Mouse (Mus musculus): Measurements from ENCODE around the gene Agmo. TPM values are rescaled to one million over a fixed set of nuclear protein-coding genes. Genes with fewer than 3 reads are reported as not detected.

The Agmo gene
- polyA plus RNA-seq, 1 experiment from 2014 or later = 1.0 TPM

DNA sequence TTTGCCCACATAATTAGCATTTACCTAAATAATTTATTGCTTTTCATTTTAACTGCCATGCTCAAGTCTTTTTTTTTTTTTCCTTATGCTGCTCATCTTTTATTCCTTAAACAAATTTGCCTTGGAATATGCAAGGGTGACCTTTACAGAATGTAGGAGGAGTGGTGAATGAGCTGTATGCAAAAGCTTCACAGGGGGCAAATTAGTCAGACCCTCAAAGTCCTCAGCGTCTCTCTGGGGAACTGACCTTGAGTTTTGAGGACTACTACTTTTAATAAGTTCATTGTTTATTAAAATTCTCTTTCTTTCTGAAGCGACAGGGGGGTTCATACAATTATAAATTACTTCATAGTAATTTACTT, 33.2 kb downstream of the Agmo start:
- Histone ChIP-seq H3K4me3 (no peak overlapping the region), H3K27ac (no peak overlapping the region), H3K4me2 (no peak overlapping the region), H3K36me3 (no peaks in the 10 kb centered on the region), H3K4me1 (no peaks in the 10 kb centered on the region), H3K27me3 (no peaks in the 10 kb centered on the region), H3K9me3 (no peaks in the 10 kb centered on the region), H3K9ac (no peak overlapping the region)
- no peak for ATAC-seq (ENCODE audit: insufficient number of reproducible peaks, low FRiP score, low TSS enrichment, low read depth)
- 59% methylated on average over 2 of the region's 2 CpGs for WGBS

DNA sequence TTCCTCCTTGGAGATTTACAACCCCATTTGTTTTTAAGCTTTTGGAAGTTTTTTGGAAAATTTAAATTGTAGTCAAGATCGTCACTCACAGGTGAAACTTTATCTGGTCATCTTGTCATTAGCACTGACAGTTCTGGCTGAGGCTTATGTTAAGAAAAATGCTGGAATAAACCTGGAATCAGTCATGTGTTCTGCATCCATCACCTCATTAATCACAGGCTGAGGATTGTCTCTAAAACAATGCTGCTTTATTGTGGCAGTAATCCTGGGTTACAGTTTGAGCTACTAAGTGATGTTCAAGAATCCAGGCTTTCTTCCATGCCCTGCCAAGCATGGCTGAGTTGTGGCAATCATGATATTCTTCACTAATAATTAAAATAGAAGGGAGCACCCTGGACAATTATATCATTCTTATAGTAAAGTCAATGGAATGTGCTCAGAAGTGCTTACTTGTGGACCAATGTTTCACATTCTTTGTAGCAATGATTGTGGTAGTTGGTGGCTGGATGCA, 65.6 kb downstream of the Agmo start:
- WGBS = 18% methylated on average over 1 of the region's 1 CpGs
- no peaks in the 10 kb centered on the region for H3K9me3 ChIP-seq
- H3K9ac ChIP-seq = no peak overlapping the region
- no peak overlapping the region for H3K4me2 ChIP-seq
- H3K27ac ChIP-seq = no peak overlapping the region
- no peaks in the 10 kb centered on the region for H3K4me1 ChIP-seq
- no peak for ATAC-seq (ENCODE audit: insufficient number of reproducible peaks, low FRiP score, low TSS enrichment, low read depth)
- no peaks in the 10 kb centered on the region for H3K36me3 ChIP-seq
- H3K4me3 ChIP-seq = no peak overlapping the region
- no peaks in the 10 kb centered on the region for H3K27me3 ChIP-seq

DNA sequence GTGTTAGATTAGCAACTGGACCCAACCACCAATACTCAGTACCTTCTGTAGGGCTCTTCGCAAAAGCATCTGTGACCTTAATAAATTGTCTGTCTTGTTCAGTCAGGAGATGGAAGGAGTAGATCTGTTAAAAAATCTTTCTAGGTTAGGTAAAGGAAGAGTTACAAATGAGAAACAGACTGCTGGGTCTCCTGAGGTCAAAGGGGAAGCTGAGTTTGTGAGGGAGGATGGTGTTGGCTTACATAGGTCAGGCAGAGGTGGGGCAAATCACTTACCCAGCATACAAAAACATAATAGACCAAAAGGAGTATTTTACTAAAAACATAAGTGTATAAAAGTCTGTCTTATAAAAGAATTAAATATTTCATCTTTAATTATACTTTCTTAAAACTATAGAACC, 69.3 kb downstream of the Agmo start:
- H3K36me3 ChIP-seq = no peaks in the 10 kb centered on the region
- ATAC-seq (ENCODE audit: insufficient number of reproducible peaks, low FRiP score, low TSS enrichment, low read depth) = no peak
- H3K27ac ChIP-seq = no peak overlapping the region
- no peaks in the 10 kb centered on the region for H3K9me3 ChIP-seq
- H3K4me3 ChIP-seq = no peak overlapping the region
- H3K4me1 ChIP-seq = no peaks in the 10 kb centered on the region
- WGBS = 53% methylated on average over 1 of the region's 1 CpGs
- no peak overlapping the region for H3K4me2 ChIP-seq
- H3K9ac ChIP-seq = no peak overlapping the region
- no peaks in the 10 kb centered on the region for H3K27me3 ChIP-seq

DNA sequence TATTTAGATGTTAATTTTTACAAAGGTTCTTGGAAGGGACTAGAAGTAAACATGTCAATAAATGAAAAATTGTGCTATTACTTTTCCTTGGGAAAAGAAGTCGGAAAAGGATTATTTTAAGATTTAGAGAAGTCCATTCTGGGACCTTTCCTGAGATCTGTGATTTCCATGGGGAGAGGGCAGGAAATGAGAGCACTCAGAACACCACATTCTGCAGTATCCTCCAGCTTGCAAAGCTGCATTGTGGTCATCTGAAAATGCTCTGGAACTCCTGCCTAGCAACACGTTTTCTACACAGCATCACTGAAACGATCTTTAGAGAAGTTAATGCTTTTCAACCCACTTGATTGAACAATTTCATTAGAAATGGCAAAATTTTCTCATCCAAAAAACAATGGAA, 81.4 kb downstream of the Agmo start:
- 57% methylated on average over 3 of the region's 3 CpGs for WGBS
- H3K4me3 ChIP-seq = no peak overlapping the region

DNA sequence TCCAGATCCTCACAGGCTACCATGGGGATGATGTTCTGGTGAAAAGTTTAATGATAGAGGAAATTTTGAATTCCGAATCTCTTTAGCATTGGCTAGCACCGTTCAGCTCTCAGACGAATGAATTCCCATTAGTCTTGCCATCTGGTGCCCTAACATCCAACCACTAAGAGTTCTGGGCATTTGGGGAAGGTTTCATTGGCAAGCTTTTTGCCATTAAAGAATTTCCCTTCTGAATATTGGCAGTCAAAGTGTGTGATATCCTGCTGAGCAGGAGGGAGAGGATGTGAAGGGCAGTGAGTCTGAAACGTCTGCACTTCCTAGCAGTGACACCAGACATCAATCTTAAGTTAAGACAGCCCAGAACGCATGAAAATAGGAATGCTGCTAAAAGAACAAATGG, 93.5 kb downstream of the Agmo start:
- Histone ChIP-seq H3K9me3 (no peaks in the 10 kb centered on the region), H3K4me3 (no peak overlapping the region), H3K27me3 (no peaks in the 10 kb centered on the region), H3K27ac (no peak overlapping the region), H3K4me1 (no peaks in the 10 kb centered on the region), H3K9ac (no peak overlapping the region), H3K4me2 (no peak overlapping the region), H3K36me3 (no peaks in the 10 kb centered on the region)
- WGBS = 31% methylated on average over 5 of the region's 5 CpGs
- no peak for ATAC-seq (ENCODE audit: insufficient number of reproducible peaks, low FRiP score, low TSS enrichment, low read depth)

More for the DNA sequence above, 81.4 kb downstream of the Agmo start:
- Histone ChIP-seq H3K4me1 (no peaks in the 10 kb centered on the region), H3K36me3 (no peaks in the 10 kb centered on the region), H3K27me3 (no peaks in the 10 kb centered on the region), H3K9me3 (no peaks in the 10 kb centered on the region), H3K9ac (no peak overlapping the region), H3K27ac (no peak overlapping the region), H3K4me2 (no peak overlapping the region)
- no peak for ATAC-seq (ENCODE audit: insufficient number of reproducible peaks, low FRiP score, low TSS enrichment, low read depth)

DNA sequence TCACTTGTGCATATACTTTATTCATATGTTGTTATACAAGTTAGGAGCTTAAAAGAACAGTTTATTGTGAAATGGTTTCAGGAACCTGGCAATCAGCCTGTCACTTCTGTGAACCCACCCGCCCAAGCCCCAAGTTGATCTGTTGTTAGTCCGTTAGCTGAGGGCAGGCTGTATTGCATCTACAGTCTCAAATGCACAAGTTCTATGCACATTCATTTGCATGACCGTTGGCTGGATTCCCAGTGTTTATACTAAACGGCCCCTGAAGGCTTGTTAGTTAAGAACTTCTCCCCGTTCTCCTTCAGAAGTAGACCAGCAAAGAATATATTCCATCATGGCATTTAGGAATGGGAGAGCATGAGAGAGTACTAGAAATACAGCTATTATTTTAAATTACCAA, 102.8 kb downstream of the Agmo start:
- no peaks in the 10 kb centered on the region for H3K27me3 ChIP-seq
- H3K4me3 ChIP-seq = no peak overlapping the region
- WGBS = 45% methylated on average over 5 of the region's 5 CpGs
- H3K4me2 ChIP-seq = no peak overlapping the region
- H3K36me3 ChIP-seq = no peaks in the 10 kb centered on the region
- ATAC-seq (ENCODE audit: insufficient number of reproducible peaks, low FRiP score, low TSS enrichment, low read depth) = no peak
- no peak overlapping the region for H3K27ac ChIP-seq
- H3K9ac ChIP-seq = no peak overlapping the region
- no peaks in the 10 kb centered on the region for H3K9me3 ChIP-seq
- H3K4me1 ChIP-seq = no peaks in the 10 kb centered on the region

DNA sequence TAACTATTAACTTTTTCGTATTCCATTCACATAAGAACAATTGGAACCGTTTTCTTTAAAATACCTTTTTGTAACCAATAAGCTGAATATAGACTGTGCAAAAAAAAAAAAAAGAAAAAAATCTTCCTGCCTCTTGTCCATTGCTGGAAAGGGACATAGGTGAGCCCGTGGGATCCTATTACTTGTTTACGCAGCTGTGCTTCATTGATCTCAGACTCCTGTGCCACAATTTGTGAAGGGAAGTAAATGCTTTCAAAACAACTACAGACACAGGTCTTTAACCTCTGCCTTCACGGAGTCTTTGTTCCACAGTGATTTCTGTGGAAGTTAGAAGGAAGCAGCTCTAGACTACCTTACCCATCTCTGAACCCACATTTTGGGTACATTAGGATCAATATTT, 104.3 kb downstream of the Agmo start:
- Histone ChIP-seq H3K27ac (no peak overlapping the region), H3K4me3 (no peak overlapping the region), H3K4me1 (no peaks in the 10 kb centered on the region), H3K36me3 (no peaks in the 10 kb centered on the region), H3K9ac (no peak overlapping the region), H3K4me2 (no peak overlapping the region), H3K9me3 (no peaks in the 10 kb centered on the region), H3K27me3 (no peaks in the 10 kb centered on the region)
- no peak for ATAC-seq (ENCODE audit: insufficient number of reproducible peaks, low FRiP score, low TSS enrichment, low read depth)
- 45% methylated on average over 5 of the region's 5 CpGs for WGBS

DNA sequence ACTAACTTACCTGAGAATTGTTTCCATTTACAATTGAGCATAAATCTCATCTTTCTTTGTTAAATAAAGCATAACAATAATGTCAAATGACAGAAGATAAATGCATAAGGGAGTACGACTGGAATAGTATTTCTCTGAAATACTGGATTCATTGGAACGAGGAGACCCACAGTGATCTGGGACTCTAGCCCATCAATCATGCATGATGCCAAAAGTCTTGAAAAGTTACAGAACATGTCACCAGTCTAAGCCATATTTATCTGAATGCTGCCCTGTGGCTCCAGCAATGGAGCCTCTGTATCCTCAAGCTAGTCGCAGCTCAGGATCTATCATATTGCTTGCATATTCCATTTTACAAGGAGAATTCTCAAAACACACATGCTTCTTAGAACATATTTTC, 150.9 kb downstream of the Agmo start:
- Histone ChIP-seq H3K4me2 (no peak overlapping the region), H3K9me3 (no peaks in the 10 kb centered on the region), H3K36me3 (no peaks in the 10 kb centered on the region), H3K27me3 (no peaks in the 10 kb centered on the region), H3K27ac (no peak overlapping the region), H3K4me1 (no peaks in the 10 kb centered on the region), H3K4me3 (no peak overlapping the region), H3K9ac (no peak overlapping the region)
- 78% methylated on average over 3 of the region's 3 CpGs for WGBS
- ATAC-seq (ENCODE audit: insufficient number of reproducible peaks, low FRiP score, low TSS enrichment, low read depth) = no peak

DNA sequence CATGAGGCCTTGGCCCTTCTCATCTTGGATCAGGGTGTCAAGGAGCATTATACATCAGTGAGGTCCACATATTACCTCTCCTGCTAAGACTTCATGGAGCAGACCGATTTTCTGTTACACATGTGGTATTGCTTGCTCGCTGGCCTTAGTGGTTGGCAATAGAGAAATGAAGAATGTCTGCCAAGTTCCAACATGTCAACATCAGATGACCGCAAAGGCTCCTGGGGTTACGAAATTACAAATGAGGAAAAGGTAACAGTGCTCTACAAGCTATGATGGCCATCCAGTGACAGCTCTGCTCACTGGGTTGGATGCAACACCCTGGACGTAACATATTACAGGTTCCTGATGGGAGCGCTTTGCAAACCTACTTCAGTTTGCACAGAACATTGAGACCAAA, 161.1 kb downstream of the Agmo start:
- Histone ChIP-seq H3K36me3 (no peaks in the 10 kb centered on the region), H3K9me3 (no peaks in the 10 kb centered on the region), H3K9ac (no peak overlapping the region), H3K27me3 (no peaks in the 10 kb centered on the region), H3K4me2 (no peak overlapping the region), H3K4me3 (no peak overlapping the region), H3K27ac (no peak overlapping the region), H3K4me1 (no peaks in the 10 kb centered on the region)
- ATAC-seq (ENCODE audit: insufficient number of reproducible peaks, low FRiP score, low TSS enrichment, low read depth) = no peak
- 88% methylated on average over 6 of the region's 6 CpGs for WGBS

DNA sequence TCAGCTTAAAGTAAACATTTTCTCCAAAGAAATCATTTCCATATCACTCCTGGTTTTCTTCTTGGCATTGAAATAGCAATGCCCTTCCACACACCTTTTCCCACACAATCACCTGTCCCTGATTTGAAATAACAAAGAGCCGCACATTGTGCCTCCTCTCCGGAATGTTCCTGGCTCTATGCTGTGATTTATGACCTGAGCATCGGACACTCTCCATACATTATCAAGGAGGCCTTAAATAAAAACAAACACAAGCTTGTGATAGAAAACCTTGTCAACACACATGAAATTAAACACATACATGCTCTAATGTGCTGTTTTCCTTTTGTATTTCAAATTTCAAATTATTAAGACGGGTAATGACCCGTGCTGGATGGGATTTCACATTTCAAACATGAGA, 184.9 kb downstream of the Agmo start:
- no peak overlapping the region for H3K9ac ChIP-seq
- 41% methylated on average over 5 of the region's 5 CpGs for WGBS
- H3K4me3 ChIP-seq = no peak overlapping the region
- no peaks in the 10 kb centered on the region for H3K27me3 ChIP-seq
- H3K4me2 ChIP-seq = no peak overlapping the region
- H3K9me3 ChIP-seq = no peaks in the 10 kb centered on the region
- no peaks in the 10 kb centered on the region for H3K36me3 ChIP-seq
- H3K4me1 ChIP-seq = no peaks in the 10 kb centered on the region
- no peak overlapping the region for H3K27ac ChIP-seq
- ATAC-seq (ENCODE audit: insufficient number of reproducible peaks, low FRiP score, low TSS enrichment, low read depth) = no peak

DNA sequence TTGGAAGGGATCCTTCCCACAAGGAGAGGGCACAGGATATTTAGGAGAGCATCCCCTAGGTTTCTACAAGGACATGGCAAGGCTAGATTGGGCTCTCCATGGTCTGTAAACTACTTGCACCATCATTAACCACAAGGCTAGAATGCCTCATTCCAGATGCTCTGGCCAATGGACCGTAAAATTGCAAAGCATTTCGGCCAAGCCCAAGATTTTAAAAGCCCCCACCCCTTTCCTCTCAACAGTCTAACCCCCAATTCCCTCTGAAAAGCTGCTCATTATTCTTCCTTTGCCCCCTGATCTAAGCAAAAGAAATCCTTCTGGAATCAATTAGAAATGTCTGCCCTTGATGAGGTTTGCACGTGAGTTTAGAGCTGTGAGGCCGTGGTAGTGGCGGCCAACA, 185.3 kb downstream of the Agmo start:
- no peak overlapping the region for H3K4me2 ChIP-seq
- H3K4me3 ChIP-seq = no peak overlapping the region
- 35% methylated on average over 5 of the region's 5 CpGs for WGBS
- no peak overlapping the region for H3K9ac ChIP-seq
- no peaks in the 10 kb centered on the region for H3K36me3 ChIP-seq
- H3K27me3 ChIP-seq = no peaks in the 10 kb centered on the region
- no peak for ATAC-seq (ENCODE audit: insufficient number of reproducible peaks, low FRiP score, low TSS enrichment, low read depth)
- H3K27ac ChIP-seq = no peak overlapping the region
- H3K4me1 ChIP-seq = no peaks in the 10 kb centered on the region
- no peaks in the 10 kb centered on the region for H3K9me3 ChIP-seq

DNA sequence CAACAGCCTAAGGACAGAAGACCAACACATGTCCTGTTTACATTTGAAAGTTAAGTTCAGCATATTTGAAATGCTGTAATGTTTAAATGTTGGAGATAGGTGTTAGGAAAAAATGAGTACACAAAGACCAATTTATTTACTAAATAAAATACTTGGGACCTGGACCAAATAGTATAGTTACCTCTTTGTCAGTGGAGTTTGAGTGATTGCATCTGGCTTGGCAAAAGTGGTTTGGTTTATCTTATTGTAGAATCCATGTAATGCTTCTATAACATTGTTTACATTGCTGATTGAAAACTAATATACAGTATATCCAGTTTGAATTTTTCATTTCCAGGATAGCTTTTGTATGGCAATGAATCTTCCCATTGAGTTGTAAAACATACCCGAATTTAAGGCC, 193.0 kb downstream of the Agmo start:
- Histone ChIP-seq H3K4me1 (no peaks in the 10 kb centered on the region), H3K9ac (no peak overlapping the region), H3K4me2 (no peak overlapping the region), H3K27me3 (no peaks in the 10 kb centered on the region), H3K4me3 (no peak overlapping the region), H3K27ac (no peak overlapping the region), H3K36me3 (no peaks in the 10 kb centered on the region), H3K9me3 (no peaks in the 10 kb centered on the region)
- WGBS = 84% methylated on average over 1 of the region's 1 CpGs
- no peak for ATAC-seq (ENCODE audit: insufficient number of reproducible peaks, low FRiP score, low TSS enrichment, low read depth)

DNA sequence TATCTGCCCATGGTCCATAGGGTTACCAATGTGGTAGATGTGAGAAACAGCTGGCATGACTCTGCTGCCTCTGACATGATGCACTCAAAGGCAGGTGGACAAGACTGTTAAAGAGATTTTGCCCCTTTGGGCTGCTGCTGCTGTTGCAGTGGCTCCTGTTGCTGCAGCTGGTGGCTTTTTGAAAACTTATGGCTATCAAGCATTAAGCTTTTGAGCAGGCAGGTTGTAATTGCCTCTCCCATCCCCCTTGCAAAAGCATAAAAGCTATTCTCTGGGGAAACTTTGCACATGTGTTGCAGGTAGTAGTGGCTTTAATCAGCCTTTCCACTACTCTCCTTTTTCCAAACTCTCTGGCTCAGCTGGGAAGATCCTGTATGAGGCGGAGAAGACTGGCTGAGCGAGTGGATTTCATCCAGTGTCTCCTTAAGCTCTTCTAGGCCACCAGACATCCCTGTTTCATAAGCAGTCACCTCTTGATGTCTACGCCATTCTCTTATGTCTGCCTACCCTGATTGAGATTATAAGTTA, 201.1 kb downstream of the Agmo start:
- H3K27ac ChIP-seq = no peak overlapping the region; the same call in 1 of the 2 replicates
- no peak for ATAC-seq (ENCODE audit: insufficient number of reproducible peaks, low FRiP score, low TSS enrichment, low read depth)

More for the DNA sequence above, 201.1 kb downstream of the Agmo start:
- H3K36me3 ChIP-seq = no peaks in the 10 kb centered on the region
- H3K4me2 ChIP-seq = no peak overlapping the region
- no peak overlapping the region for H3K4me3 ChIP-seq
- no peak overlapping the region for H3K9ac ChIP-seq
- no peaks in the 10 kb centered on the region for H3K27me3 ChIP-seq
- H3K4me1 ChIP-seq = 0 out of 2 replicates have a peak, but pooled peaks cover 7% of the 10 kb centered on the region
- no peaks in the 10 kb centered on the region for H3K9me3 ChIP-seq
- WGBS = 65% methylated on average over 3 of the region's 3 CpGs

Measured in limb, embryonic 15.5 days (tissue).